Comparison of ENCODE assay signal across 13 mouse cellular contexts in the genomic region with DNA sequence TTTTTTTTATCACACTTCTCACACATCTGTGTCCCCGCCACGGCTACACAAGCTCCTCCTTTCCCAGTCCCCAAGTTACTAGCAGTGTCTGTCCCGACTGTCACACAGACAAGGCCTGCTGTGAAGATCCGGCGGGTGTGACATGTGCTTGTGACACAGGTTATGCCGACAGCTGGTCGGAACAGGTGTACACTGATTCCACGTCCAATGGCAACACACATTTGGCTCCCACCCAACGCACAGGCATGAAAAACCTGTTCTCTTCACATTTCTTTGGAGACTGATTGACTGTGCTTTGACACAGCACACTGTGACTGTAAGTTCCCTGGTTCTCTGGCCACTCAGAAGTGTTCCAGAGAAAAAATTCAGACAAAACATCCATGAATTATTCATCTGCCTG.
DNase-seq lines count a peak whose midpoint lies in the region; ATAC-seq lines count a peak whose summit lies in the region.
"Had no signal": no experiment of that assay in that cellular context is flagged by ENCODE, and none has a peak within 500 bp of the region (broad histone marks: within the 10 kb centered on the region; RNA-seq: fewer than 3 reads in every experiment).

No protein-coding gene starts in this region.

- H3K4me2 ChIP-seq in hindbrain, embryonic 14.5 days (replicated peaks), result no peak overlapping the region
- H3K4me2 ChIP-seq: liver, embryonic 12.5 days had no signal

- H3K9ac ChIP-seq in hindbrain, embryonic 14.5 days, result no peak overlapping the region
- H3K9ac ChIP-seq: liver, embryonic 12.5 days had no signal

- peak; percentile 18 for DNase-seq in embryo, embryonic 11 days
- DNase-seq in embryo, embryonic 9.5 days (ENCODE audit: extremely low spot score), result no peak
- peak; percentile 7 for DNase-seq in right cerebral cortex, postnatal 14 days
- DNase-seq in right cerebral cortex, postnatal 36 days (ENCODE audit: low spot score in 2 of 2), result no peak
- peak; percentile 64 for DNase-seq in hindbrain, embryonic 14.5 days (ENCODE audit: low spot score)
- DNase-seq in retina, embryonic 14.5 days (ENCODE audit: low spot score), result no peak
- no peak for DNase-seq in frontal cortex, postnatal 25 days (ENCODE audit: low spot score in 2 of 2)
- DNase-seq in frontal cortex, postnatal 14 days (ENCODE audit: low spot score in 2 of 2), result no peak
- DNase-seq: adrenal gland, adult 8-10 months; kidney, adult 9 months; lung, postnatal 4 days; thymus, postnatal 36 days had no signal

- no peaks in the 10 kb centered on the region for H3K9me3 ChIP-seq in hindbrain, embryonic 14.5 days (ENCODE audit: control insufficient read depth, low read length)
- H3K9me3 ChIP-seq: liver, embryonic 12.5 days had no signal

- H3K27me3 ChIP-seq in hindbrain, embryonic 14.5 days (ENCODE audit: control insufficient read depth, insufficient read depth, low read length), result no peaks in the 10 kb centered on the region
- H3K27me3 ChIP-seq: liver, embryonic 12.5 days had no signal

- WGBS in hindbrain, embryonic 14.5 days, result 37% methylated on average over 9 of the region's 9 CpGs

- no peaks in the 10 kb centered on the region for H3K36me3 ChIP-seq in hindbrain, embryonic 14.5 days (replicated peaks; ENCODE audit: control insufficient read depth, insufficient read depth)
- H3K36me3 ChIP-seq: liver, embryonic 12.5 days had no signal

- H3K27ac ChIP-seq in hindbrain, embryonic 14.5 days, result no peak overlapping the region
- H3K27ac ChIP-seq: liver, embryonic 12.5 days had no signal

- H3K4me3 ChIP-seq in hindbrain, embryonic 14.5 days (replicated peaks; ENCODE audit: low read length), result no peak overlapping the region
- H3K4me3 ChIP-seq: liver, embryonic 12.5 days had no signal

- ATAC-seq in hindbrain, embryonic 14.5 days (ENCODE audit: low FRiP score), result peak; percentile 55; the same call in 1 of the 2 replicates
- ATAC-seq: liver, embryonic 12.5 days had no signal

- H3K4me1 ChIP-seq in hindbrain, embryonic 14.5 days (replicated peaks; ENCODE audit: control insufficient read depth, insufficient read depth, low read length), result peaks cover 3% of the 10 kb centered on the region; the same call in 1 of the 2 replicates
- H3K4me1 ChIP-seq: liver, embryonic 12.5 days had no signal

Comparison
In these comparisons a context has a peak if more than half of its experiments do, and no peak if none do; other contexts are left out.
1. DNase-seq: peak in embryo, embryonic 11 days (single experiment), right cerebral cortex, postnatal 14 days (single experiment) and hindbrain, embryonic 14.5 days (single experiment); none in embryo, embryonic 9.5 days (single experiment), right cerebral cortex, postnatal 36 days (0 of 2), retina, embryonic 14.5 days (single experiment), frontal cortex, postnatal 25 days (0 of 2) and frontal cortex, postnatal 14 days (0 of 2).